Mouse (Mus musculus): Measurements from ENCODE around the gene Entpd1. TPM values are rescaled to one million over a fixed set of nuclear protein-coding genes. Genes with fewer than 3 reads are reported as not detected.
"Not testable (repeated sequence)": the region's sequence is repeated elsewhere in the genome, so short reads cannot be mapped to it uniquely, and the experiment has no call there.

Entpd1 gene
- total and polyA plus RNA-seq, 3 experiments: 13.0 to 26.4 (median 22.1) TPM

- Histone ChIP-seq H3K9ac (ENCODE audit: low read depth, low read length) (peak overlapping the region; percentile 58), H3K27ac (no peak overlapping the region), H3K4me3 (peak overlapping the region; percentile 69), H3K36me3 (ENCODE audit: control insufficient read depth, insufficient read depth, low read length) (no peaks in the 10 kb centered on the region), H3K27me3 (ENCODE audit: control insufficient read depth, insufficient read depth, low read length) (no peaks in the 10 kb centered on the region), H3K4me1 (ENCODE audit: control insufficient read depth, insufficient read depth, low read length) (no peaks in the 10 kb centered on the region), H3K79me2 (replicated peaks; ENCODE audit: control insufficient read depth, insufficient read depth, low read length) (no peaks in the 10 kb centered on the region)
- under 1% methylated on average over 10 of the region's 10 CpGs for WGBS
- TF ChIP-seq POLR2A (IDR thresholded peaks at IDR 0.05; ENCODE audit: insufficient read depth, low read depth, low read length) (no peak), CTCF (IDR thresholded peaks at IDR 0.05) (no peak), EP300 (IDR thresholded peaks at IDR 0.05; ENCODE audit: insufficient read depth, low read depth, low read length) (no peak)
- DNase-seq: no peak
- intact Hi-C loops (cut with DNase I): no loop called here
Measured at GRCm38 (mm10) chr19:40589530-40589880, 22.7 kb upstream of the Entpd1 start.

- no peaks in the 10 kb centered on the region for H3K27me3 ChIP-seq (ENCODE audit: control insufficient read depth, insufficient read depth, low read length)
- TF ChIP-seq POLR2A (IDR thresholded peaks at IDR 0.05; ENCODE audit: insufficient read depth, low read depth, low read length): no peak
- TF ChIP-seq CTCF (IDR thresholded peaks at IDR 0.05): no peak
- TF ChIP-seq EP300 (IDR thresholded peaks at IDR 0.05; ENCODE audit: insufficient read depth, low read depth, low read length): no peak
- H3K36me3 ChIP-seq (ENCODE audit: control insufficient read depth, insufficient read depth, low read length): no peaks in the 10 kb centered on the region
- H3K9ac ChIP-seq (ENCODE audit: low read depth, low read length): no peak overlapping the region
- H3K79me2 ChIP-seq (replicated peaks; ENCODE audit: control insufficient read depth, insufficient read depth, low read length): no peaks in the 10 kb centered on the region
- no peak overlapping the region for H3K27ac ChIP-seq
- DNase-seq: no peak
- H3K4me1 ChIP-seq (ENCODE audit: control insufficient read depth, insufficient read depth, low read length): no peaks in the 10 kb centered on the region; the same call in 1 of the 2 replicates
- WGBS: 65% methylated on average over 3 of the region's 3 CpGs
- no peak overlapping the region for H3K4me3 ChIP-seq
- intact Hi-C loops (cut with DNase I): no loop called here
Measured at GRCm38 (mm10) chr19:40595231-40595630, 16.9 kb upstream of the Entpd1 start.

GRCm38 (mm10) chr19:40595831-40596230, 16.3 kb upstream of the Entpd1 start:
- peak in 1 of 2 experiments; percentile 57 for DNase-seq
- H3K4me1 ChIP-seq (ENCODE audit: control insufficient read depth, insufficient read depth, low read length): no peaks in the 10 kb centered on the region; the same call in 1 of the 2 replicates
- 59% methylated on average over 8 of the region's 8 CpGs for WGBS
- no peaks in the 10 kb centered on the region for H3K79me2 ChIP-seq (replicated peaks; ENCODE audit: control insufficient read depth, insufficient read depth, low read length)
- H3K9ac ChIP-seq (ENCODE audit: low read depth, low read length): no peak overlapping the region
- TF ChIP-seq CTCF (IDR thresholded peaks at IDR 0.05): no peak
- H3K4me3 ChIP-seq: no peak overlapping the region
- H3K36me3 ChIP-seq (ENCODE audit: control insufficient read depth, insufficient read depth, low read length): no peaks in the 10 kb centered on the region
- no peaks in the 10 kb centered on the region for H3K27me3 ChIP-seq (ENCODE audit: control insufficient read depth, insufficient read depth, low read length)
- no peak overlapping the region for H3K27ac ChIP-seq
- intact Hi-C loops (cut with DNase I): no loop called here

GRCm38 (mm10) chr19:40600846-40601245, 11.3 kb upstream of the Entpd1 start:
- H3K27ac ChIP-seq; DNase-seq; H3K79me2 ChIP-seq (replicated peaks; ENCODE audit: control insufficient read depth, insufficient read depth, low read length); H3K36me3 ChIP-seq (ENCODE audit: control insufficient read depth, insufficient read depth, low read length); H3K4me1 ChIP-seq (ENCODE audit: control insufficient read depth, insufficient read depth, low read length); H3K4me3 ChIP-seq; intact Hi-C loops (cut with DNase I); H3K9ac ChIP-seq (ENCODE audit: low read depth, low read length); H3K27me3 ChIP-seq (ENCODE audit: control insufficient read depth, insufficient read depth, low read length): not testable (repeated sequence)
- WGBS: 94% methylated on average over 5 of the region's 5 CpGs

GRCm38 (mm10) chr19:40601870-40602269, 10.3 kb upstream of the Entpd1 start:
- H3K4me3 ChIP-seq: no peak overlapping the region
- no peak for TF ChIP-seq EP300 (IDR thresholded peaks at IDR 0.05; ENCODE audit: insufficient read depth, low read depth, low read length)
- no peak for TF ChIP-seq CTCF (IDR thresholded peaks at IDR 0.05)
- TF ChIP-seq POLR2A (IDR thresholded peaks at IDR 0.05; ENCODE audit: insufficient read depth, low read depth, low read length): no peak
- H3K27me3 ChIP-seq (ENCODE audit: control insufficient read depth, insufficient read depth, low read length): no peaks in the 10 kb centered on the region
- WGBS: 69% methylated on average over 3 of the region's 3 CpGs
- no peaks in the 10 kb centered on the region for H3K79me2 ChIP-seq (replicated peaks; ENCODE audit: control insufficient read depth, insufficient read depth, low read length)
- no peaks in the 10 kb centered on the region for H3K36me3 ChIP-seq (ENCODE audit: control insufficient read depth, insufficient read depth, low read length)
- no peaks in the 10 kb centered on the region for H3K4me1 ChIP-seq (ENCODE audit: control insufficient read depth, insufficient read depth, low read length)
- intact Hi-C loops (cut with DNase I): no loop called here
- DNase-seq: no peak
- no peak overlapping the region for H3K9ac ChIP-seq (ENCODE audit: low read depth, low read length)
- no peak overlapping the region for H3K27ac ChIP-seq

GRCm38 (mm10) chr19:40605189-40605588, 7.0 kb upstream of the Entpd1 start:
- intact Hi-C loops (cut with DNase I): no loop called here
- 91% methylated on average over 9 of the region's 9 CpGs for WGBS
- Histone ChIP-seq H3K36me3 (ENCODE audit: control insufficient read depth, insufficient read depth, low read length) (no peaks in the 10 kb centered on the region), H3K4me3 (no peak overlapping the region), H3K4me1 (ENCODE audit: control insufficient read depth, insufficient read depth, low read length) (no peaks in the 10 kb centered on the region), H3K27me3 (ENCODE audit: control insufficient read depth, insufficient read depth, low read length) (no peaks in the 10 kb centered on the region), H3K27ac (no peak overlapping the region), H3K79me2 (replicated peaks; ENCODE audit: control insufficient read depth, insufficient read depth, low read length) (no peaks in the 10 kb centered on the region), H3K9ac (ENCODE audit: low read depth, low read length) (no peak overlapping the region)
- TF ChIP-seq CTCF (IDR thresholded peaks at IDR 0.05) (no peak), EP300 (IDR thresholded peaks at IDR 0.05; ENCODE audit: insufficient read depth, low read depth, low read length) (no peak), POLR2A (IDR thresholded peaks at IDR 0.05; ENCODE audit: insufficient read depth, low read depth, low read length) (no peak)
- no peak for DNase-seq

- no peak for DNase-seq
- 73% methylated on average over 6 of the region's 6 CpGs for WGBS
- Histone ChIP-seq H3K27me3 (ENCODE audit: control insufficient read depth, insufficient read depth, low read length) (no peaks in the 10 kb centered on the region), H3K79me2 (replicated peaks; ENCODE audit: control insufficient read depth, insufficient read depth, low read length) (no peaks in the 10 kb centered on the region), H3K36me3 (ENCODE audit: control insufficient read depth, insufficient read depth, low read length) (no peaks in the 10 kb centered on the region), H3K4me1 (ENCODE audit: control insufficient read depth, insufficient read depth, low read length) (no peaks in the 10 kb centered on the region), H3K9ac (ENCODE audit: low read depth, low read length) (no peak overlapping the region), H3K4me3 (no peak overlapping the region), H3K27ac (no peak overlapping the region)
- intact Hi-C loops (cut with DNase I): no loop called here
- TF ChIP-seq POLR2A (IDR thresholded peaks at IDR 0.05; ENCODE audit: insufficient read depth, low read depth, low read length): no peak
- TF ChIP-seq CTCF (IDR thresholded peaks at IDR 0.05): no peak
- TF ChIP-seq EP300 (IDR thresholded peaks at IDR 0.05; ENCODE audit: insufficient read depth, low read depth, low read length): no peak
Measured at GRCm38 (mm10) chr19:40607676-40608075, 4.5 kb upstream of the Entpd1 start.
